Mouse (Mus musculus): ENCODE data around the gene Fam126a. TPM values are rescaled to one million over a fixed set of nuclear protein-coding genes. Genes with fewer than 3 reads are reported as not detected.

The Fam126a gene
- total RNA-seq, 1 experiment = 10.7 TPM

DNA sequence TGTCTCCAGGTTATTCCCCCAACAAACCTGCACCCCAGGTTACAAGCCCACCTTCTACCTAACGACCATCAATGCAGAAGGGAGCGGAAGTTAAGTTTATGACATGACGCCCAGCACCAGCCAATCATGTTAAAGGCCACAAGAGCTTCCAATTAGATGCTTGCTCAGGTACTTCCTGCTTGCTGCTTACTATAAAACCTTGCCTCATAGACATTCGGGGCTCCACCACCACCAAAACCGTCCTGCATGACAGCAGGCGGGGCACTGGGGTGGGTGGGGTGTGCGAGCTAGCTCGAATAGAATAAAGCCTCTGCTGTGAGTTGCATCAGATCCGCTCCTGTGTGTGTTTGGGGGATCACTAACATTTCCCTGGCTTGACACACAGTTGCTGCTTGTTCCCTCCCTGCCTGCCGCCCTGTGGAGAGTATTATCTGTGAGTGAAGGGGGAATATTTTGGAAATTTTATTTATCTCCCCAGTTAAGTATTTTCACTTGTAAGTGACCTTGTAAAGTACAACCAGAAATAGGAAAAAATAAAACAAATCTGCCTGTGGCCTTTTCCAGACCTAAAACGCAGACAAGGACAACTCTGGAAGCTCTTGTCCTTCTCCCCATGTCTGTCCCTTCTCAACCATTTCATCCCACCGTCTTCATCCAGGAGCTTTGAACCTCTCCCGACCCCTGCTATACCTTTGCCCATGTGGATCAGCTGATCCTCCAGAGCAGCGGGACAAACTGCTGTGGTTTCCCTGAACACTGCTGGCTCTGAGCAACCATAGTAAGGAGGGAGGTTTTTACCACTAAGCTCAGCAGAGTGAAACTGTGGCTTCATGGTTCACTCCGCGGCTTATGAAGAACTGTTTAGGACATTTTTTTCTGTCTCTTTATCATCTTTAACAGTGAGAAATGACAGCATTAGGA is 21.5 kb upstream of the Fam126a start:
- DNase-seq (ENCODE audit: low read depth, low spot score) = no peak
- H3K27ac ChIP-seq (ENCODE audit: insufficient read depth, low read depth, low read length, poor library complexity, severe bottlenecking) = no peak overlapping the region
- no peaks in the 10 kb centered on the region for H3K9me3 ChIP-seq (ENCODE audit: control insufficient read depth, insufficient read depth, low read depth, low read length)
- in situ Hi-C loops (cut with MboI; ENCODE audit: low sequenced_read_pairs in 2 of 2, unreplicated experiment in 2 of 2) = no loop called here
- TF ChIP-seq CHD2 (IDR thresholded peaks at IDR 0.05; ENCODE audit: low read depth, low read length) = no peak
- no peak for TF ChIP-seq ZC3H11A (IDR thresholded peaks at IDR 0.05; ENCODE audit: borderline replicate concordance, low read depth, low read length)
- TF ChIP-seq HCFC1 (IDR thresholded peaks at IDR 0.05; ENCODE audit: borderline replicate concordance, insufficient read depth, low read length) = no peak
- TF ChIP-seq MAFK (IDR thresholded peaks at IDR 0.05; ENCODE audit: insufficient read depth, low read depth, low read length) = no peak
- no peak for TF ChIP-seq ZNF384 (IDR thresholded peaks at IDR 0.05; ENCODE audit: low read depth, low read length)
- H3K9ac ChIP-seq (ENCODE audit: insufficient read depth, low read depth, low read length, poor library complexity, severe bottlenecking) = peak overlapping the region; percentile 42; the same call in 1 of the 2 replicates
- H3K4me1 ChIP-seq (ENCODE audit: control insufficient read depth in 2 of 2, insufficient read depth in 2 of 2, low read length in 2 of 2, poor library complexity in 1 of 2) = peaks cover 0 to 3% of the 10 kb centered on the region in 2 experiments; a peak in 1 of 4 replicates
- no peak overlapping the region; a peak in 1 of 4 replicates for H3K4me3 ChIP-seq (ENCODE audit: insufficient read depth in 1 of 2, low read depth in 1 of 2, low read length in 2 of 2, poor library complexity in 1 of 2, severe bottlenecking in 1 of 2)
- H3K36me3 ChIP-seq (ENCODE audit: control insufficient read depth, insufficient read depth, low read length, poor library complexity, severe bottlenecking) = no peaks in the 10 kb centered on the region

DNA sequence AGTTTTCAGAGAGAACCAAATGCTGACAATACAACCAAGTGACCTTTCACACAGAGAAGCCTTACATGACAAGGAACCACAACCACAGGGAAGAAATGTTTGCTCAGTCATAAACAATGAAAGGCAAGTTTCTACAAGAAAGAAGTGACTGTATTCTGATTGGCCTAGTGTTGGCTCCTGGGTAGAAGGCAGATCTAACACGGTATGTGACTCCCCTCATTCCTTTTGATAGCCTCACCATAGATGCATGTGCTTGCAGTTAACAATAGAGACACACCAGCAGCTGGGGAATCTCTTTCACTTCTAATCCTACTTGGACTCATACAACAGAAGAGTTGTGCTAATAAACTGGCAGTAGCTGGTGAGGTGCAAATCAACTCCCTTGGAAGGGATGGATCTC is 17.3 kb upstream of the Fam126a start:
- Histone ChIP-seq H3K36me3 (ENCODE audit: control insufficient read depth, insufficient read depth, low read length, poor library complexity, severe bottlenecking) (no peaks in the 10 kb centered on the region), H3K27ac (ENCODE audit: insufficient read depth, low read depth, low read length, poor library complexity, severe bottlenecking) (no peak overlapping the region), H3K9ac (ENCODE audit: insufficient read depth, low read depth, low read length, poor library complexity, severe bottlenecking) (no peak overlapping the region), H3K4me1 (ENCODE audit: control insufficient read depth in 2 of 2, insufficient read depth in 2 of 2, low read length in 2 of 2, poor library complexity in 1 of 2) (peaks cover 0 to 3% of the 10 kb centered on the region in 2 experiments; a peak in 1 of 4 replicates), H3K4me3 (ENCODE audit: insufficient read depth in 1 of 2, low read depth in 1 of 2, low read length in 2 of 2, poor library complexity in 1 of 2, severe bottlenecking in 1 of 2) (no peak overlapping the region), H3K9me3 (ENCODE audit: control insufficient read depth, insufficient read depth, low read depth, low read length) (no peaks in the 10 kb centered on the region)
- TF ChIP-seq HCFC1 (IDR thresholded peaks at IDR 0.05; ENCODE audit: borderline replicate concordance, insufficient read depth, low read length) = no peak
- no peak for TF ChIP-seq ZNF384 (IDR thresholded peaks at IDR 0.05; ENCODE audit: low read depth, low read length)
- TF ChIP-seq ZC3H11A (IDR thresholded peaks at IDR 0.05; ENCODE audit: borderline replicate concordance, low read depth, low read length) = no peak
- no peak for TF ChIP-seq CHD2 (IDR thresholded peaks at IDR 0.05; ENCODE audit: low read depth, low read length)
- TF ChIP-seq MAFK (IDR thresholded peaks at IDR 0.05; ENCODE audit: insufficient read depth, low read depth, low read length) = no peak
- in situ Hi-C loops (cut with MboI; ENCODE audit: low sequenced_read_pairs in 2 of 2, unreplicated experiment in 2 of 2) = no loop called here
- DNase-seq (ENCODE audit: low read depth, low spot score) = no peak

GRCm38 (mm10) chr5:24047001-24047400 is 16.5 kb upstream of the Fam126a start:
- Histone ChIP-seq H3K9ac (ENCODE audit: insufficient read depth, low read depth, low read length, poor library complexity, severe bottlenecking) (no peak overlapping the region), H3K9me3 (ENCODE audit: control insufficient read depth, insufficient read depth, low read depth, low read length) (no peaks in the 10 kb centered on the region), H3K4me1 (ENCODE audit: control insufficient read depth in 2 of 2, insufficient read depth in 2 of 2, low read length in 2 of 2, poor library complexity in 1 of 2) (no peaks in the 10 kb centered on the region), H3K27ac (ENCODE audit: insufficient read depth, low read depth, low read length, poor library complexity, severe bottlenecking) (no peak overlapping the region), H3K36me3 (ENCODE audit: control insufficient read depth, insufficient read depth, low read length, poor library complexity, severe bottlenecking) (no peaks in the 10 kb centered on the region), H3K4me3 (ENCODE audit: insufficient read depth in 1 of 2, low read depth in 1 of 2, low read length in 2 of 2, poor library complexity in 1 of 2, severe bottlenecking in 1 of 2) (no peak overlapping the region)
- DNase-seq (ENCODE audit: low read depth, low spot score) = no peak
- in situ Hi-C loops (cut with MboI; ENCODE audit: low sequenced_read_pairs in 2 of 2, unreplicated experiment in 2 of 2) = no loop called here
- no peak for TF ChIP-seq ZC3H11A (IDR thresholded peaks at IDR 0.05; ENCODE audit: borderline replicate concordance, low read depth, low read length)
- no peak for TF ChIP-seq ZNF384 (IDR thresholded peaks at IDR 0.05; ENCODE audit: low read depth, low read length)
- TF ChIP-seq HCFC1 (IDR thresholded peaks at IDR 0.05; ENCODE audit: borderline replicate concordance, insufficient read depth, low read length) = no peak
- TF ChIP-seq CHD2 (IDR thresholded peaks at IDR 0.05; ENCODE audit: low read depth, low read length) = no peak
- no peak for TF ChIP-seq MAFK (IDR thresholded peaks at IDR 0.05; ENCODE audit: insufficient read depth, low read depth, low read length)

GRCm38 (mm10) chr5:24045998-24046631 is 15.6 kb upstream of the Fam126a start:
- in situ Hi-C loops (cut with MboI; ENCODE audit: low sequenced_read_pairs in 2 of 2, unreplicated experiment in 2 of 2) = no loop called here
- no peaks in the 10 kb centered on the region for H3K36me3 ChIP-seq (ENCODE audit: control insufficient read depth, insufficient read depth, low read length, poor library complexity, severe bottlenecking)
- no peaks in the 10 kb centered on the region for H3K4me1 ChIP-seq (ENCODE audit: control insufficient read depth in 2 of 2, insufficient read depth in 2 of 2, low read length in 2 of 2, poor library complexity in 1 of 2)
- H3K4me3 ChIP-seq (ENCODE audit: insufficient read depth in 1 of 2, low read depth in 1 of 2, low read length in 2 of 2, poor library complexity in 1 of 2, severe bottlenecking in 1 of 2) = no peak overlapping the region
- DNase-seq (ENCODE audit: low read depth, low spot score) = no peak
- no peak for TF ChIP-seq CHD2 (IDR thresholded peaks at IDR 0.05; ENCODE audit: low read depth, low read length)
- no peaks in the 10 kb centered on the region for H3K9me3 ChIP-seq (ENCODE audit: control insufficient read depth, insufficient read depth, low read depth, low read length)
- no peak overlapping the region for H3K9ac ChIP-seq (ENCODE audit: insufficient read depth, low read depth, low read length, poor library complexity, severe bottlenecking)
- no peak overlapping the region for H3K27ac ChIP-seq (ENCODE audit: insufficient read depth, low read depth, low read length, poor library complexity, severe bottlenecking)
